Mouse (Mus musculus) heart, postnatal 0 days (tissue): Measurements from ENCODE around the gene Gm21992.

ENCODE experiments used
- CTCF ChIP-seq: IDR thresholded peaks from 2 replicates; pipeline ENCODE4 v1.5.1; 2016; ENCODE audit warnings: antibody characterized with exemption, control low read depth, low read depth
- EP300 ChIP-seq: IDR thresholded peaks from 2 replicates; pipeline ENCODE4 v1.6.1; 2016; ENCODE audit warnings: antibody characterized with exemption, low read depth

- TF ChIP-seq CTCF: no peak
- TF ChIP-seq EP300: no peak
These were observed 62.9 kb downstream of the Gm21992 start for GRCm38 (mm10) chr19:4748493-4748892.
